Mouse (Mus musculus): ENCODE measurements around the gene Olfr893.

GRCm38 (mm10) chr9:38180721-38181120 lies 27.4 kb upstream of the Olfr893 start, which contains the start of gene Olfr891:
- TF ChIP-seq GATA1 (IDR thresholded peaks at IDR 0.05; ENCODE audit: low read length) (no peak), TAL1 (IDR thresholded peaks at IDR 0.05; ENCODE audit: low read length) (no peak)

Measured in erythroblast, embryonic 14.5 days (primary cell).